Mouse (Mus musculus): ENCODE data around the gene Rad9b. TPM values are rescaled to one million over a fixed set of nuclear protein-coding genes. Genes with fewer than 3 reads are reported as not detected.
A peak's percentile ranks its signal among the peaks of the same experiment; 100 is the strongest.
"Not testable (repeated sequence)": the region's sequence is repeated elsewhere in the genome, so short reads cannot be mapped to it uniquely, and the experiment has no call there.

The Rad9b gene
- polyA plus RNA-seq, 1 experiment from 2014 or later: 17.1 TPM

DNA sequence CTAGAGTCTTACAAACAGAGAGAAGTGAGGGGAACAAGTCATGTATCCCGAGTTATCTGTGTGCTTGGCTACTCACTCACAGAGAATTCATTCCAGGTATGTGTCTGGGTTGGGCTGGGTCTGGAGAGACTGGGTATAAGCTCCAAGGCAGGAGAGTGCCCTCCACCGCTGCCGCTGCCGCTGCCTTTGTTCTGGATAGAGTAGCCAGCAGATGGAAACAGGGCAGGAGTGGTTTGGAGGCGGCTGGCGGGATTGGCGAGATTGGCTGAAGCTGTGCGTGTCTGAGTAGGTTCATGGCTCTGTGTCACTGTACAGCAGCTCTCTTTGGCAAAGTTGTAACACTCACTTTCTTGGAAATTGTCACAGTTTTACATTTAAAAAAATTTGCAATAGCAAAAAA lies 30.5 kb downstream of the Rad9b start:
- Histone ChIP-seq H3K4me3 (no peak overlapping the region), H3K27ac (no peak overlapping the region), H3K9me3 (no peaks in the 10 kb centered on the region), H3K9ac (peak overlapping the region; percentile 11; the same call in 1 of the 2 replicates), H3K27me3 (no peaks in the 10 kb centered on the region), H3K4me2 (no peak overlapping the region), H3K4me1 (no peaks in the 10 kb centered on the region), H3K36me3 (peaks cover 65% of the 10 kb centered on the region)
- 78% methylated on average over 8 of the region's 8 CpGs for WGBS
- no peak for ATAC-seq (ENCODE audit: insufficient number of reproducible peaks, insufficient read depth, low FRiP score, low TSS enrichment, low read depth)

GRCm38 (mm10) chr5:122320205-122320781 lies 33.7 kb downstream of the Rad9b start:
- Histone ChIP-seq H3K9me3 (no peaks in the 10 kb centered on the region), H3K4me3 (no peak overlapping the region), H3K27me3 (no peaks in the 10 kb centered on the region), H3K4me2 (no peak overlapping the region), H3K4me1 (peaks cover 3% of the 10 kb centered on the region; the same call in 1 of the 2 replicates), H3K36me3 (peaks cover 67% of the 10 kb centered on the region), H3K27ac (no peak overlapping the region; the same call in 1 of the 2 replicates), H3K9ac (0 out of 2 replicates have a peak overlapping the region, but pooled peaks have one; percentile 4)
- WGBS: 57% methylated on average over 12 of the region's 12 CpGs
- ATAC-seq (ENCODE audit: insufficient number of reproducible peaks, insufficient read depth, low FRiP score, low TSS enrichment, low read depth): no peak

DNA sequence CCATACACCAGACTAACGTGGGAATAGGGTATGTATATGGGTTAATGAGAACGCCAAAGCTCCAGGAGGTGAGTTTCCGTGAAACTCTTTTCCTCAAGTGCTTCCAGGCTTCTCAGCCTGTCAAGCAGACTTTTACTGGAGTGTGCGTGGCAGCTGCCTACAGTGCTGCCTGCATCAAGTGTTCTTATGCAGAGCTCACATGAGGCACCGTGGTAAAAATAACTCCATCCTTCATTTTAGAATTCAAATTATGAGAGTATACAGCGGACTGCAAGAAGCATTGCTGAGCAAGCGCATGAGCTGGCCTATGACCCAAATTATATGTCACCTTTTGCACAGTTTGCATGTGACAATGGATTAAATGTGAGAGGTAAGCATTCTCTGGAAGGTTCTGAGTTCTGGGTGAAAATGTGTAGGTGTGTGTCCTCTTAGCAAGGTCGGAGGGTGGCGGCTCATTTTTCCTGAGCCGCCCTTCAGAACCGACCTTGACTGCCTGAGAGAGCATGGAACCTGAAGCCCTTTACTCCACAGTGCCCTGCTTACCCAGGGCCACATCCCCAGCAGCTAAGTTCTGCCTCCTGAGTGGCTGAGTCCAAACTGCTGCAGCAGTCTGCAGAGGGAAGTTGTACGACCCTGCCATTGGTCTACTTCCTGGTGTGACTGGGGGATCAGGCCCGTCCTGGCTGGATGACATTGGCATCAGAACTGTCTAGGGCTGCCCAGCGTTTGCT lies 34.4 kb downstream of the Rad9b start:
- H3K9me3 ChIP-seq: no peaks in the 10 kb centered on the region
- H3K4me1 ChIP-seq: peaks cover 10% of the 10 kb centered on the region
- WGBS: 71% methylated on average over 14 of the region's 14 CpGs
- no peak for ATAC-seq (ENCODE audit: insufficient number of reproducible peaks, insufficient read depth, low FRiP score, low TSS enrichment, low read depth)
- H3K4me3 ChIP-seq: no peak overlapping the region
- no peak overlapping the region for H3K9ac ChIP-seq
- H3K27me3 ChIP-seq: no peaks in the 10 kb centered on the region
- H3K36me3 ChIP-seq: peaks cover 63% of the 10 kb centered on the region
- H3K4me2 ChIP-seq: no peak overlapping the region
- 0 out of 2 replicates have a peak overlapping the region, but pooled peaks have one; percentile 7 for H3K27ac ChIP-seq

DNA sequence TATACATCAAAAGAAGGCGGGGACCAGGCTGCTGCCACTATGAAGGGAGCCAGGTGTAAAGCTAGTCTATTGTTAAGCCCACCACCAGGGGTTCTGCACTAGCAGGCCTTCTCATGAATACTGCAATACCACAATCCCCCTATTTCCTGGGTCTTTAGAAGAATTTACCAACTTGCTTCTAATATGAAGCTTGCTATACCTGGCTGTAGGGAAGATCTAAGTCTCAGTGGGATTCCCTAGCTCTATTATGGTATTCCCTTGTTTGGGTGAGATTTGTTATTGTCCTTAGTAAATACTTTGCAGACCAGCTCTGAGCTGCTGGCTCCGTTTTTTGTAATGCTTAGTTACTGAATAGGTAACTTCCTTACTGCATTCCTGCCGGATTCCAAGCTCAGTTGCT lies 35.1 kb downstream of the Rad9b start:
- Histone ChIP-seq H3K27ac (peak overlapping the region; percentile 7; the same call in 1 of the 2 replicates), H3K4me1 (peaks cover 10% of the 10 kb centered on the region), H3K9ac (0 out of 2 replicates have a peak overlapping the region, but pooled peaks have one; percentile 21), H3K36me3 (peaks cover 57% of the 10 kb centered on the region)
- H3K4me3 ChIP-seq; H3K9me3 ChIP-seq; ATAC-seq (ENCODE audit: insufficient number of reproducible peaks, insufficient read depth, low FRiP score, low TSS enrichment, low read depth); H3K4me2 ChIP-seq; H3K27me3 ChIP-seq: not testable (repeated sequence)
- 64% methylated on average over 3 of the region's 3 CpGs for WGBS

DNA sequence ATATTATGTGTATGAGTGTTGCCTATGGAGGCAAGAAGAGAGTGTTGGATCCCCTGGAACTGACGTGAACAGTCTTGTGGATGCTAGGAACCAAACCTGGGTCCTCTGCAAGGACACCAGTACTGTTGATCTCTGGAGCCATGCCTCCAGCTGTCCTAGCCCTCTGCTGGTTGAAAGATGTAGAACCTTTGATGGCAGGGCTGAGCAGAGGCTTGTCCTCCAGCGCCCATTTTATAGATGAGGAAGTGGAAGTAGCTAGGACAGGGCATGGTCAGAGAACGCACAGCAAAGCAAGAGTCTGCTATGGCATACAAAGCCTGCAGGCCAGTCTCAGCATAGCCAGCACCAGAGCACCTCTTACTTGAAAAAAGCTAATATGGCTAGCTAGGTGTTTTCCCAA lies 35.9 kb downstream of the Rad9b start:
- Histone ChIP-seq H3K36me3 (peaks cover 65% of the 10 kb centered on the region), H3K27ac (no peak overlapping the region)

GRCm38 (mm10) chr5:122317329-122318045 lies 36.5 kb downstream of the Rad9b start:
- H3K36me3 ChIP-seq: peaks cover 65% of the 10 kb centered on the region

More for the DNA sequence above, 35.9 kb downstream of the Rad9b start:
- no peak for ATAC-seq (ENCODE audit: insufficient number of reproducible peaks, insufficient read depth, low FRiP score, low TSS enrichment, low read depth)
- Histone ChIP-seq H3K27me3 (no peaks in the 10 kb centered on the region), H3K4me2 (no peak overlapping the region), H3K9me3 (no peaks in the 10 kb centered on the region), H3K4me3 (no peak overlapping the region), H3K4me1 (peaks cover 10% of the 10 kb centered on the region), H3K9ac (no peak overlapping the region)
- WGBS: 74% methylated on average over 3 of the region's 3 CpGs

DNA sequence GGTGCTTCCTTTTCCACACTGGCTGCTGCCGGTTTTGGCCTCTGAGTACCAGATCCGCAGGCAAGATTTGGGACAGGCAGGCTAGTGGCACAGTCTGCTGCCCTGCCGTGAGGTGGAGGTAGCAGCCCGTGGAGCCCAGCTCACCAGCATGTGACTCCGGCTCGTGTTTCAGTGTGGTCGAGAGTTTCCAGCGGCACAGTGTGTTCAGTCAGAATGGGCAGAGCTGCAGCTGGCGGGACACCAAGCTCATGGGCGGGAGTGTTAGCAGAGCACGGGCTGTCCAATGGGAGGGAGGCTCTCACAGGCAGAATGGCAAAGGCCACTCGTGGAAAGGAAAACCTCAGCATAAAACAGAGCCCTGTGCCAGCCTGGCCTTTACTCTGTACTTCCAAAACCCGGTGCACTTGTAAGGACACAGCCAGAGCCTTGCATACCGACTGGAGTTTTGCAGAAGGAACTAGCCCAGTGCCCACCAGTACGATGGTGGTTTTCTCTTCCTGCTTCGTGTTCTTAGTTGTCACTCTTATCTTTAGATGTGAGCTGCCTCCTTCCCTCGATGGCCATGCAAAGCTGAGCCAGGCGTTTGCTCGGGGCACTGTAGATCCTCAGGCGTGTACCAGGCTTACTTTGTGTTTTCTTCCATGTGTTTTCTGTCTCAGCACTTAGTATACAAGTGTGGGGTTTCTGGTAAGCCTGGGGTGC lies 38.9 kb downstream of the Rad9b start:
- Histone ChIP-seq H3K9me3 (no peaks in the 10 kb centered on the region), H3K36me3 (peaks cover 63% of the 10 kb centered on the region), H3K4me2 (no peak overlapping the region), H3K27me3 (no peaks in the 10 kb centered on the region), H3K27ac (peak overlapping the region; percentile 56), H3K4me1 (peaks cover 10% of the 10 kb centered on the region), H3K9ac (no peak overlapping the region), H3K4me3 (no peak overlapping the region)
- peak; percentile 64 for ATAC-seq (ENCODE audit: insufficient number of reproducible peaks, insufficient read depth, low FRiP score, low TSS enrichment, low read depth)
- WGBS: 61% methylated on average over 20 of the region's 20 CpGs

More at GRCm38 (mm10) chr5:122317329-122318045, 36.5 kb downstream of the Rad9b start:
- Histone ChIP-seq H3K4me1 (peaks cover 10% of the 10 kb centered on the region), H3K9me3 (no peaks in the 10 kb centered on the region), H3K9ac (no peak overlapping the region), H3K4me3 (no peak overlapping the region), H3K27ac (no peak overlapping the region), H3K4me2 (no peak overlapping the region), H3K27me3 (no peaks in the 10 kb centered on the region)
- ATAC-seq (ENCODE audit: insufficient number of reproducible peaks, insufficient read depth, low FRiP score, low TSS enrichment, low read depth): no peak
- WGBS: 81% methylated on average over 11 of the region's 11 CpGs

GRCm38 (mm10) chr5:122312942-122313684 lies 40.9 kb downstream of the Rad9b start:
- WGBS: 91% methylated on average over 17 of the region's 17 CpGs
- Histone ChIP-seq H3K4me2 (no peak overlapping the region), H3K27me3 (no peaks in the 10 kb centered on the region), H3K36me3 (peaks cover 67% of the 10 kb centered on the region), H3K27ac (no peak overlapping the region), H3K4me1 (peaks cover 10% of the 10 kb centered on the region), H3K4me3 (no peak overlapping the region), H3K9me3 (no peaks in the 10 kb centered on the region), H3K9ac (no peak overlapping the region)
- no peak for ATAC-seq (ENCODE audit: insufficient number of reproducible peaks, insufficient read depth, low FRiP score, low TSS enrichment, low read depth)

DNA sequence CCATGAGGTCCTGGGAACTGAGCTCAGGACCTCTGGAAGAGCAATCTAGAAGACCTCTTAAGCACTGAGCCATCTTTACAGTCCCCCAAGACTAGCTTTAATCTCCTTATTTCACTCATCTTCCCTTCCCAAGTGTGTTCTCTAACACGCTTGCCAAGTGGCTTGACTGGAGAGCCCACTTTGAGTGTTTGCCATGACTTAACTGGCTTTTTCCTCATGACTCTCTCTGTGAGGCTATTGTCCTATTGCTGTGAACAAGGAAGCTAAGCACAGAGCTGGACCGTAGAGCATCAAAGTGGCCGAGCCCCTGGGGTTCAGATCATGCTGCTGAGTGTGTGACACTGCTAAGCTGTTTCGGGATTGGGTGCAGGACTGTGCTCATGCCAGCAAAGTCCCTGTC lies 41.7 kb downstream of the Rad9b start:
- 89% methylated on average over 4 of the region's 4 CpGs for WGBS
- Histone ChIP-seq H3K36me3 (peaks cover 60% of the 10 kb centered on the region), H3K27ac (no peak overlapping the region), H3K9me3 (no peaks in the 10 kb centered on the region), H3K4me2 (no peak overlapping the region), H3K4me3 (no peak overlapping the region), H3K27me3 (no peaks in the 10 kb centered on the region), H3K4me1 (peaks cover 10% of the 10 kb centered on the region), H3K9ac (no peak overlapping the region)
- ATAC-seq (ENCODE audit: insufficient number of reproducible peaks, insufficient read depth, low FRiP score, low TSS enrichment, low read depth): no peak

GRCm38 (mm10) chr5:122311692-122312091 lies 42.3 kb downstream of the Rad9b start:
- H3K27ac ChIP-seq: no peak overlapping the region
- ATAC-seq (ENCODE audit: insufficient number of reproducible peaks, insufficient read depth, low FRiP score, low TSS enrichment, low read depth): no peak
- peaks cover 10% of the 10 kb centered on the region for H3K4me1 ChIP-seq
- H3K4me2 ChIP-seq: no peak overlapping the region
- peaks cover 53% of the 10 kb centered on the region for H3K36me3 ChIP-seq
- H3K9me3 ChIP-seq: no peaks in the 10 kb centered on the region
- no peaks in the 10 kb centered on the region for H3K27me3 ChIP-seq
- H3K9ac ChIP-seq: no peak overlapping the region
- no peak overlapping the region for H3K4me3 ChIP-seq
- 73% methylated on average over 7 of the region's 7 CpGs for WGBS

GRCm38 (mm10) chr5:122310699-122311098 lies 43.3 kb downstream of the Rad9b start:
- Histone ChIP-seq H3K4me1 (peaks cover 10% of the 10 kb centered on the region), H3K9ac (no peak overlapping the region), H3K27ac (no peak overlapping the region), H3K4me3 (no peak overlapping the region), H3K9me3 (no peaks in the 10 kb centered on the region), H3K4me2 (no peak overlapping the region), H3K36me3 (peaks cover 50% of the 10 kb centered on the region), H3K27me3 (no peaks in the 10 kb centered on the region)
- no peak for ATAC-seq (ENCODE audit: insufficient number of reproducible peaks, insufficient read depth, low FRiP score, low TSS enrichment, low read depth)
- 82% methylated on average over 8 of the region's 8 CpGs for WGBS
